Mouse (Mus musculus): ENCODE measurements around the gene Ddrgk1.

DNA sequence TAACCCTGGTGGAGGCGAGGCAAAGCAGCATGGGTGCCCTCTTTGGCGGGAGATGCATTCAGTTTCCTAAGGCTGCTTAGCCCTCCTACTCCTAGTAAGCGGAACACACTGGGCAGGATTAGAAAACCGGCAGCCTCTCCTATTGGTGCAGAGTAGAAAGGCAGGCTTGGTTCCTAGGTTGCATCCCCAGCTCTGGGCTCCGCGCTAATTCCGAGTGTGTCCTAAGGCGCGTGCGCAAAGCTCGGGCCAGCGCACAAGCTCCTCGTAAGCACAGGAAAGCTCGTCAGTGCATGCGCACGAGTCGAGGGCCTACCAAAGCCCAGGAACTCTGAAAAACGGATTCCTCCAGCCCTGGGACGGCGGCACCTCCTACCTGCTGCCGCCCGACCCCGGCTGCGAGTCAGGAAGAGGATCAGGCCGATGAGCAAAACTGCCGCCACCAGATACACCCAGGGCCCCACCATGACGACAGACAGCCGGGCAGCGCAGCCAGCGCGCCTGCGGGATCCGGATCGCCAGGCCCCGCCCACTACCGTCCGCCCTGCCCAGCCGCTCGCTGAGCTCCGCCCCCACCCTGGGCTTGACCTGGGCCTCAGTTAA lies at the start of gene Ddrgk1:
- TF ChIP-seq POLR2A (IDR thresholded peaks at IDR 0.05; ENCODE audit: borderline replicate concordance, extremely low read depth, insufficient read depth, insufficient read length, poor library complexity, severe bottlenecking) (no peak; the same call in none of the 2 replicates), CTCF (IDR thresholded peaks at IDR 0.05; ENCODE audit: borderline replicate concordance, extremely low read depth, insufficient read depth, insufficient read length) (peak; percentile 9; the same call in 1 of the 2 replicates)
